Mouse (Mus musculus): ENCODE measurements around the gene Lat2.

Lat2 gene

GRCm38 (mm10) chr5:134613727-134614126 is 1.1 kb downstream of the Lat2 start:
- DNase-seq (ENCODE audit: low spot score in 2 of 2) = no peak

GRCm38 (mm10) chr5:134611810-134612521 is 2.9 kb downstream of the Lat2 start:
- no peak for DNase-seq (ENCODE audit: low spot score in 2 of 2)

- DNase-seq (ENCODE audit: low spot score in 2 of 2) = no peak
These were observed 4.7 kb downstream of the Lat2 start for GRCm38 (mm10) chr5:134609916-134610643.

DNA sequence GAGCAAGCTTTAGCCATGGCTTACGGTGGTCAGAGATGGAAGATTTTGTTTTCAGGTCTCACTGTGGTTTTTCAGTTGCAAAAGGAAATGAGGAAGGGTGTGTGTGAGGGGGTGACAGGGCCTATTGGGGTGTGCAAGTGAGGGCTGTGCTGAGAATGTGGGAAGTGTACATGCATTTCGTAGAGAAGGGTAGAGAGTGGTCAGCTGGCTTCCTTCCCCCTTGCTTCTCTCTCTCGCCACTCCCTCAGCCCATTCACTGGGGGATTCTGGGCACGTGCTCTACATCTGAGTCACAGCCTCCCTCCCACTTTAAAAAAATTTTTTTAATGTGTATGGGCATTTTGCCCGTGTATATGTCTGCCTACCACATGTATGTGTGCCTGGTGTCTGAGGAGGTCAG is 7.7 kb downstream of the Lat2 start:
- no peak for DNase-seq (ENCODE audit: low spot score in 2 of 2)

DNA sequence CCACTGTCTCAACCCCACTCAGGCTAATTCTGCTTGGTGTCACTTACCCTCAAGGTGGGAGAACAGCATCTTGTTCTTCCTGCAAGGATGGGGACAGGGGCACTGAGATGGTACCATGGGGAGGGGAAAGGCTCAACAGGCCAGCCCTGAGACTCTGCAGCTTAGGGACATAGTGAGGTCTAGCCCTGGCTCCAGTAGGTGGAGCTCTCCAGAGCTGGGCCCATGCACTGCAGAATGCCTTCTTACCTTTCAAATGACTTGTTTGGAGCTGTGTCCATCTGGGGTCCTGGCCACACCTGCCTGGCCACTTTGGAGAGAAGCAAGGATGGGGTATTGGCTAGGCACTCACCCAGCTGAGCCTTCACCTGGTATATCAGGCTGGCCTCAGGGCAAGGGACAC is 8.5 kb downstream of the Lat2 start:
- no peak for DNase-seq (ENCODE audit: low spot score in 2 of 2)

- no peak for DNase-seq (ENCODE audit: low spot score in 2 of 2)
These were observed 10.4 kb downstream of the Lat2 start for GRCm38 (mm10) chr5:134604376-134604775.

- no peak for DNase-seq (ENCODE audit: low spot score in 2 of 2)
These were observed 17.1 kb downstream of the Lat2 start for GRCm38 (mm10) chr5:134597711-134598110.

GRCm38 (mm10) chr5:134593093-134593492 is 21.7 kb downstream of the Lat2 start:
- no peak for DNase-seq (ENCODE audit: low spot score in 2 of 2)

DNA sequence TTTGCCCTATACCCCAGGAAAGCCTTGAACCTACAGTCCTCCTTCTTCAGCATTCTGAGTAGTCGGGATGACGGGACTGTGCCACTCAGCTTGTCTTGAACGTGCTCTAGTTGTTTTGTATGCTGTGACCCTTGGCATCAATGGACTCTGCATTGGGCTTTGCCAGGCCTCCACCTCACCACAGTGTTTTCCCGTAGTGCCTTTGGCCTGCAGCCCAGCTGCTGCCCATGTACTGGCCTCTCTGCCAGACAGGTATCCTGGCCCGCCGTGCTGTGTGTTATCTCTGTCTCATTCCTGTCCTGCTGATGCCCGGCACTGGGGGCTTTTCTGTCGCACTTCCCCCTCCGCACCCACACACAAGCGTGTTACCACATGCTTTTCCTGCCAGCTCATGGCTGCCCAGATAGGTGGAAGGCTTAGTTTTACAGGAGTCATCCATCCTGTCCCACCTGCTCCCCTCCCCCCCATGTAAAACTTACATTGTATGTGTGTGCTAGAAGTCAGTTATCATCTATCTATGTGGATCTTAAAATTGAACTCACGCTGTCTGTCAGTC is 22.7 kb downstream of the Lat2 start:
- no peak for DNase-seq (ENCODE audit: low spot score in 2 of 2)

- DNase-seq (ENCODE audit: low spot score in 2 of 2) = no peak
These were observed 24.9 kb downstream of the Lat2 start for GRCm38 (mm10) chr5:134589900-134590299.

GRCm38 (mm10) chr5:134584798-134585197 is 30.0 kb downstream of the Lat2 start:
- no peak for DNase-seq (ENCODE audit: low spot score in 2 of 2)

DNA sequence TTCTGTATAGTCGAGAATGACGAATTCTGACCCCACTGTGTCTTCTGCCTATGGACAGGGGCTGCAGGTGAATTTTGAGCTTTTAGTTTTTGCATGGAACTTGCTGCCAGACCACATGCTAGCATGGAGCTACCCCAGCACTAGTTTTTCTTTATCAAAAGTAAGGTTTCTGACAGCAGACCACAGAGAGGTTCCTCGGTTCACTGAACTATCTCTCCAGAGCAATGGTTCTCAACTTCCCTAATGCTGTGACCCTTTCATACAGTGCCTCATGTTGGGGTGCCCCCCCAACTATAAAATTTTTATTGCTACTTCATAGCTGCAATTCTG is 31.0 kb downstream of the Lat2 start:
- no peak for DNase-seq (ENCODE audit: low spot score in 2 of 2)

DNA sequence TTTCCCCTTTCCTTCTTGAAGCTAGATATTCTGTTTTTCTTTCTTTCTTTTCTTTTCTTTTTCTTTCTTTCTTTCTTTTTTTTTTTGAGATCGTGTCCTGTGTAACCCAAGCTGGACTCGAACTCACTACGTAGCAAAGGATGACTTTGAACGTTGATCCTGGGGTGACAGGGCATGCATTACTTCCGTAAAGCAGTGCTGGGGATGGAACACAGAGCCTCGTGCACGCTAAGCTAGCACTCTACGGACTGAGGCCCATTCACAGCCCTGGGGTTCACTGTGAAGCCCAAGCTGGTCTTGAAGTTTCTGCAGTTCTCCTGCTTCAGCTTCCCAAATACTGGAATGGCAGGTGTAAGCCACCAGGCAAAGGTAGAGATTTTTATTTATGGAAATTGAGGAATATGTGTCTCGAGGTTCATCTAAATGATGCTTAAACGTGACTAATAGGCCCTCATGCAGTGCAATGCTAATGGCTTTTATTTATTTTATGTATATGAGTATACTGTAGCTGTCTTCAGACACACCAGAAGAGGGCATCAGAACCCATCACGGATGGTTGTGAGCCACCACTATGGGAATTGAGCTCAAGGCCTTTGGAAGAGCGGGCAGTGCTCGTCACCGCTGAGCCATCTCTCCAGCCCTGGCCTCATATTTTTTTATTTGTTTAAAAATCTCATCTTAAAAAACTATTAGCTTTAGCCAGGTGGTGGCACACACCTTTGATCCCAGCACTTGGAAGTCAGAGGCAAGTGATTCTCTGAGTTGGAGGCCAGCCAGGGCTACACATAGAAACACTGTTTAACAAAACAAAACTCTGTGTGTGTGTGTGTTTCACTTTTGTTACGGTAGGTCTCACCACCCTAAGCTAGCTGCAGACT is 31.6 kb downstream of the Lat2 start:
- DNase-seq (ENCODE audit: low spot score in 2 of 2) = no peak

- peak; percentile 93 to 97 for DNase-seq (ENCODE audit: low spot score in 2 of 2)
These were observed 32.5 kb downstream of the Lat2 start for GRCm38 (mm10) chr5:134582221-134582907.

- peak in 1 of 2 experiments; percentile 36 for DNase-seq (ENCODE audit: low spot score in 2 of 2)
These were observed 33.7 kb downstream of the Lat2 start, which contains the start of gene Rfc2 for GRCm38 (mm10) chr5:134581146-134581545. TSS of gene Rfc2 (plus strand) at chr5:134581366.

DNA sequence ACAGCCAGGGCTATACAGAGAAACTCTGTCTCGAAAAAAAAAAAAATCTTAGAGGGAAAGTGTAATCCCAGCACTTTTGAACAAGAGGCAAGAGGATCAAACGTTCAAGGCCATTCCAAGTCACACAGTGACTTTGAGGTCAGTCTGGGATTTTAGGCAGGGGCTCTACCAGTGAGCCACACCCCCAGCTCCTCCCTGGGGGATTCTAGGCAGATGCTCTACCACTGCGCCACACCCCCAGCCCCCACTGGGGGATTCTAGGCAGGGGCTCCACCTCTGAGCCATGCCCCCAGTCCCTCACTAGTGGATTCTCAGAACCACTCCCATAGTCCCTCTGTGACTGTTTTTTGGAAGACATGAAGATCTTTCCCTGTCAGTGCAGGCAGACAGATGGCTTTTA is 35.7 kb downstream of the Lat2 start:
- no peak for DNase-seq (ENCODE audit: low spot score in 2 of 2)

GRCm38 (mm10) chr5:134577534-134577933 is 37.3 kb downstream of the Lat2 start:
- DNase-seq (ENCODE audit: low spot score in 2 of 2) = no peak

GRCm38 (mm10) chr5:134576517-134577220 is 38.2 kb downstream of the Lat2 start:
- peak in 1 of 2 experiments; percentile 30 for DNase-seq (ENCODE audit: low spot score in 2 of 2)

- no peak for DNase-seq (ENCODE audit: low spot score in 2 of 2)
These were observed 39.0 kb downstream of the Lat2 start for GRCm38 (mm10) chr5:134575833-134576232.

- DNase-seq (ENCODE audit: low spot score in 2 of 2) = no peak
These were observed 42.2 kb downstream of the Lat2 start for GRCm38 (mm10) chr5:134572508-134573214.
